Mouse (Mus musculus): ENCODE results near the gene Polr2a.

Gene Polr2a

DNA sequence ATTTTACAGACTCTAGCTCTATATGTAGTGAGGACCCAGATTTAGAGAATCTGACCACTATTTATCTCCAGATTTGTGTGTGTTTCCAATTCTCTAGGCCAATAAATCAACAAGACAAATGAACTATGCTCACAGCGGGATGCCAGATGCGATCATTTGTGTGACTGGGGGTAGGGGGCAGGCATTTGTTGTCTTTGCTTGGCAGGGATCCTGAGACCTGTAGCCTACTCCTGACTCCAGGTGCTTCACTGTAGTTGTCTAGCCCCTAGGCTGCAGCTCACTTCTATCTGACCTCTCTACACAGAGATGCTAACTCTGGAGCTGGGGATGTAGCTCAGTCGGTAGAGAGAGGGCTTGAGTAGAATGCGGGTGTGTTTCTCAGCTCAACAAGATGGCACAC lies 23.4 kb upstream of the Polr2a start:
- no peak for DNase-seq (ENCODE audit: low spot score)

DNA sequence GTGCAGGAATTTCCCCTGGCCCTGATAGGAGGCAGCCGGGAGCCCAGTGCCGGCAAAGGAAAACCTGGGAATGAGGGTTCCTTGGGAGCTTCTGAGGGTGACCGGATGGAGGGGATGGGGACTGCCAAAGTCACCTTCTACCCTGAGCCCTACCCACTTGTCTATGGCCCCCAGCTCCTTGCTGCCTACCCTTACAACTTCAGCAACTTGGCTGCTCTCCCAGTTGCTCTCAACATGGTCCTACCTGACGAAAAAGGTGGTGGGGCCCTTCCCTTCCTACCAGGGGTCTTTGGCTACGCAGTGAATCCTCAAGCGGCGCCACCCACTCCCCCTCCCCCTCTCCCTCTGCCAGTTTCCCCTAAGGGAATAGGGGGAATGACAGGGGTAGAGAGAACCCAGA lies 20.5 kb upstream of the Polr2a start:
- DNase-seq (ENCODE audit: low spot score), result no peak

DNA sequence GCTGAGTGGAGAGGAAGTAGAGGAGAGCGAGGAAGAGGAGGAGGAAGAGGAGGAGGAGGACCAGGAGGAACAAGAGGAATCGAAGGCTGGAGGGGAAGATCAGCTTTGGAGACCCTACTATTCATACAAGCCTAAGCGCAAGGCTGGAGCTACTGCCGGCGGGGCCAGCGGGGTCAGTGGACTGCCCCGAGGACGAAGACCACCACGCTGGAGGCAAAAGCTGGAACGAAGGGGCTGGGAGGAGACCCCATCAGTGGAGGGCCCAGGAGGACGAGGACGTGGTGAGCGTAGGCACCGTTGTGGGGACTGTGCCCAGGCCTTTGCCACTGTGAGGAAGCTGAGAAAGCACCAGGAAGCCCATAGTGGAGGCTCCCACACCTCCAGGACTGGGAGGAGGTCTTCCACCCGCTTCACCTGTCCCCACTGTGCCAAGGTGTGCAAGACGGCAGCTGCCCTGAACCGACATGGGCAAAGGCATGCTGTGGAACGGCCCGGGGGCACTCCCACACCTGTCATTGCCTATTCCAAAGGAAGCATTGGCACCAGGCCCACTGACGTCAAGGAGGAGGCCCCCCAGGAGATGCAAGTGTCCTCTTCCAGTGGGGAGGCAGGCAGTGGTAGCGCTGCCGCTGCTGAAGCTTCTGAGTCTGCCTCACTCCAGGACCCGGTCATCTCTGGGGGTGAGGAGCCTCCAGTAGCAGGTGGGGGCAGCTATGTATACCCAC lies 20.0 kb upstream of the Polr2a start:
- no peak for DNase-seq (ENCODE audit: low spot score)

DNA sequence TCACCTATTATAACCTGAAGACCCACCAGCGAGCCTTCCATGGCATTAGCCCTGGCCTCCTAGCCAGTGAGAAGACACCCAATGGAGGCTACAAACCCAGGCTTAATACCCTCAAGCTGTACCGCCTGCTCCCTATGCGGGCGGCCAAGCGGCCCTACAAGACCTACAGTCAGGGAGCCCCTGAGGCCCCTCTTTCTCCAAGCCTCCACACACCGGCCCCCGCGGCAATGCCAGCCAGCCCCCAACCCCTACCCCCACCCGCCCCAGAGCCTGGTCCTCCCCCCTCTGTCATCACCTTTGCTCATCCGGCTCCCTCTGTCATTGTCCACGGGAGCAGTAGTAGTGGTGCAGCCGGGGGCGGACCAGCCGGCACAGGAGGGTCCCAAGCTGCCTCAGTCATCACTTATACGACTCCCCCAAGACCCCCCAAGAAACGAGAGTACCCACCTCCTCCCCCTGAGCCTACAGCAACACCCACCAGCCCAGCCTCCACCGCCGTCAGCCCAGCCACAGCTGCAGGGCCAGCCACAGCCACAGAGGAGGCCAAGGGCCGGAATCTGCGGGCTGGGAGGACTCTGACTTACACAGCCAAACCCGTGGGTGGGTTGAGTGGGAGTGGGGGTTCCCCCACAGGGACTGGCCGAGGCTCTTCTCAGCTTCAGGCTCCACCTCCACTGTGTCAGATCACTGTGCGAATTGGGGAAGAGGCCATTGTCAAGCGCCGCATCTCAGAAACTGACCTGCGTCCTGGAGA lies 19.2 kb upstream of the Polr2a start:
- DNase-seq (ENCODE audit: low spot score), result no peak

DNA sequence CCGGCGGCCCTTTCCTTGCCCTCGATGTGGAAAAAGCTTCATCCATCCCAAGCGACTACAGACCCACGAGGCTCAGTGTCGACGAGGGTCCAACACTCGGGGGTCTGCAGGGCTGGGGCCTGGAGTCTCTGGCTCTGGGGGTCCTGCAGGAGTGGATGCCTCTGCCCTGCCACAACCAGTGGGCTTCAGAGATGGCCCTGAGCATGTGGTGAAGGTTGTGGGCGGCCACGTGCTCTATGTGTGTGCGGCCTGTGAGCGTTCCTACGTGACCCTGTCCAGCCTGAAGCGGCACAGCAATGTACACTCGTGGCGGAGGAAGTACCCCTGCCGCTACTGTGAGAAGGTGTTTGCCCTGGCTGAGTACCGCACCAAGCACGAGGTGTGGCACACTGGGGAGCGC lies 18.1 kb upstream of the Polr2a start:
- DNase-seq (ENCODE audit: low spot score), result no peak

DNA sequence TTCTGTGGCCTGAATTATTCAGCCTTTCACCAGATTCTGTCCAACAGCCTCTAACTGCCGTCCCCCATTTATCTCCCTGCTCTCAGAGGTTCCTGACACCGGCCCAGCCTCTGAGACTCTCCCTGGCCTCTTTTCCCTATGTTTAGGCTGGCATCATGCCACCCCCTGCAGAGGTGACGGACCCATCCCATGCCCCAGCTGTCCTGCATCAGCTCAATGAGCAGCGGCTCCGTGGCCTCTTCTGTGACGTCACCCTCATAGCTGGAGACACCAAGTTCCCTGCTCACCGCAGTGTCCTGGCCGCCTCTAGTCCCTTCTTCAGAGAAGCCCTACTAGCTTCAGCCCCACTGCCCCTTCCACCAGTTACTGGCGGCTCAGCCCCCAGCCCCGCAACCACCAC lies 17.3 kb upstream of the Polr2a start:
- DNase-seq (ENCODE audit: low spot score), result no peak

DNA sequence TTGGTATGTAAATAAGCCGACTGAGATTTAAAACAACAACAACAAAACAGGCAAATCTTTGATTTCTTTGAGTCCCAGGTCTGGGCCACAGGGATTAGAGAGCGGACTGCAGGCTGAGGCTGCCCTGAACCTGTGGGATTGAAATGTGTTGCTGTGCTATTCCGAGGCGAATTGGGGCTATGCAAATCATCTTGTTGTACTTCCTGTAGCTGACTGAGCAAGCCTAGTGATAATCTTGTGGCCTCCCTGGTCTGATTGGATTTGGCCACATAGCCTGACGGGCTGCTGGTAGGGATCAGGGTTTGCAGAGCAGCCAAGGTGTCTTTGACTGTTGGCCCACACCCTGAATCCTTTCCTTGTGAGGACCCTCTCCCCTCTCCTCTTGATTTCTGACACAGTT lies 16.5 kb upstream of the Polr2a start:
- no peak for DNase-seq (ENCODE audit: low spot score)

DNA sequence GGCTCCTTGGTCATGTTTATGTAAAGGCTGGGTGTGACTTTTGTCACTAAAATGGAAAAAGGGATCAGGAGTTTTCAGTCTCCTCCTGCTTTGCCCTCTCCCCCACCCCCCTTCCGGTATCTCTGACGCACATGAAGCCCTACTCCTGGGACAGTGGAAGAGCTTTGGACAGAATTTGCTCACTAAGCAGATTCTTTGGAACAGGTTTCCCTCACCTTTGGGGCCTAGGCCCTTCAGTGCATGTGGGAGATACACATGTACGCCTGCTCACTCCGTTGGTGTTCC lies 9.1 kb upstream of the Polr2a start:
- no peak for DNase-seq (ENCODE audit: low spot score)

DNA sequence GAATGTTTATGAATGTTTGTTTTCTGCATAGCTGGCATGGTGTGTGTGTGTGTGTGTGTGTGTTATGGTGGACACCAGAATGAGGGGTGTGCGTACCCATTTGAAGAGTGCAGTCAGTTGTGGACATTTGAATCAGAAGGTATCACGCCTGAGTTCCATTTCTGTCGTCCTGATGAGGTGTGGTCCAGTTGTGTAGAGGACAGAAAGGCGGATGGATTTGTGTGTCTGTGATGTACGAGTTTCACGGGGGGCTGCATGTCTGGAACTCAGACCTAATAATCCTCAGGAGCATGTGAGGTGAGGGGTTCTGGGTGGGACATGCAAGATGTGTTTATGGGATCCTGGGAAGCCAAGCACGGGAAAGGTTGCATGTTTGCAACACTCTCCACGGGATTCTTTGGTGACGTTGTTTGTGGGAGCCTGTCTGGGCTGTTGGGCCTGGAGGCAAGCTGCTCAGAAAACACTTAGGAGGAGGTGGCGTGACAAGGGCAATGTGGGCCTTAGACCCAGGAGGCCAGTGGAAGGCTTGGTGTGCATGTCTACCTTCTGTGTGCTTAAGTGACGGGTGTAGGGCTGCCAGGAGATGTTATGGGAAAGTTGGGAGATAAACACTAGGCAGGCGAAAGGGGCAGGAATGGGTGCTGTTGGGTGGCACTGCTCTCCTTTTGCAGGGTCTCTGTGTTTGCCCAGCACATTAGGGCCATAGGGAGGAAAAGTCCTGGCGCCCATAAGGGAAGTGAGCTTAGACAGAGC lies 8.6 kb upstream of the Polr2a start:
- no peak for DNase-seq (ENCODE audit: low spot score)

DNA sequence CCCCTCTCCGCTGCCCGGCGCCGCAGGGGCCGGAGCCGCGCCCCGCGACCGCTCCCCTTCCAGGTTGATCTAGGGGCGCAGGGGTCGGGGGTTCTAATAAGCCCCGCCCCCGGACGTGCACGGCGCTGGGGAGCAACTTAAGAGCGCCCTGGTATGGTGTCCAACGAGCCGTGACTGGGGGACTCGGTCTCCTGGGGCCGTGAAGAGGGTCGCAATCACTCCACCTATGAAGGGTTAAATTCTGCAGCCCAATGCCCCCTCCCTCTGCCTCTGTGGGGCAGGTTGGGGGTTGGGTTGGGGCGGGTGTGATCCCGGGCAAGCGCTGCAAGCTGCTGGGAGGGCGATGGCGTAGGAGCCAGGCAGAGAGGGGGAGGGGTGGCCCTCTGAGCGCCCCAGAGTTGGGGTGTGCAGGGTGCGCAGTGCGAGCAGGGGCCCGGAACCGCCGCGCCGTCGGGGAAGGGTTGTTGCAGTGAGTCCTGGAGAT lies 7.7 kb upstream of the Polr2a start:
- DNase-seq (ENCODE audit: low spot score), result no peak

DNA sequence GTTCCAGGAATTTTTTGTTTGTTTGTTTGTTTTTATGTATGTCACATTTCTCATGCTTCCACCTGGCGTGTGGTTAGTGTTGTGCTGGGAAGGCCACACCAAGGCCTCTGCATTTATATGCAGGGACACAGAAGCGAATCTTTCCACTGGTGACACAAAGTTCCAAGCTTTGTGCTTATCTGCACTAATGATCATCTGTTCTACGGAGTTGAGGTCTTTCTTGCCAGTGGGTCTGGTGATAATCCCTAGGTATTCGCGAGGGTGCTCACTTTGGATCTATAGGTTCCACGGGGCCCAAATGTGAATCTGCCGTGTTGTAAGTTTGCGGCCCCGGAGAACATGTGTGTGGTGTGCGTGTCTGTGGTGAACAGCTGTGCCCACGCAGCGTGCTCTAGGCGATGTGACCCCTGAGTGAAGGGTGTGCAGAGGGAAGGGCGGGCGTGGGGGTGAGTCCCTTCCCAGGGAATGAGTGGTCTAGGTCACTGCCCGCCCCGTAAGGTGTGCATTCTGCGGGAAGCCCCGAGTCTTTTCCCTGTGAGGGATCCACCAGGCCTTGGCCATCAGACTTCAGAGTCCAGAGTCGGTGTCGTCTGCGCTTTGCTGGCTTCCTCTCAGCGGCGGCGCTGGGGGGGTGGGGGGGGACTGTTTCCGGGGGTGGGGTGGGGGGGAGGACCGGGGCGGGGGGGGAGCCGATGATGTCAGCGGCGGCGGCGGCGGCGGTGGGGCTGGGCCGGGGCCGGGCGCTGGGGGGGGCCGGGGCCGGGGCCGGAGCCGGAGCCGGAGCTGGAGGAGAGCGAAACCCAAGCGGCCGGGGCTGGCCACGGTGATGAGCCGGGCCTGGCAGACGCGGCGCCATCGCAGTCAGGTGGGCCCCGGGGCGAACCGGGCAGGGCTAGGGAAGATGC lies 7.0 kb upstream of the Polr2a start, which contains the start of gene Zbtb4:
Zbtb4 (plus strand) TSS at position 692 of the 905 bp plus-strand sequence.
- DNase-seq (ENCODE audit: low spot score), result no peak

DNA sequence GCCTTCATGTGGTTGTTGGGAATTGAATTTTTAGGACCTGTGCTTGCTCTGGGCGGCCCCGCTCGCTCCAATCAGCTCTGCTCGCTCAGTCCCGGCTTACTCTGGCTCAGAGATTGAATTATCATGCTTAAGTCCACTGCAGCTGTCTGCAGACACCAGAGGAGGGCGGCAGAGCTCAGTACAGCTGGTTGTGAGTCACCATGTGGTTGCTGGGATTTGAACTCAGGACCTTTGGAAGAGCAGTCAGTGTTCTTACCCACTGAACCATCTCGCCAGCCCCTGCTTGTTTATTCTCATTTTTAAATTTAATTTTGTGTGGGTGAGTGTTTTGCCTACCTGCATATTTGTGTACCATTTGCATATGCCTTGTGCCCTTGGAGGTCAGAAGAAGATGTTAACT lies 5.1 kb upstream of the Polr2a start:
- DNase-seq (ENCODE audit: low spot score), result no peak

DNA sequence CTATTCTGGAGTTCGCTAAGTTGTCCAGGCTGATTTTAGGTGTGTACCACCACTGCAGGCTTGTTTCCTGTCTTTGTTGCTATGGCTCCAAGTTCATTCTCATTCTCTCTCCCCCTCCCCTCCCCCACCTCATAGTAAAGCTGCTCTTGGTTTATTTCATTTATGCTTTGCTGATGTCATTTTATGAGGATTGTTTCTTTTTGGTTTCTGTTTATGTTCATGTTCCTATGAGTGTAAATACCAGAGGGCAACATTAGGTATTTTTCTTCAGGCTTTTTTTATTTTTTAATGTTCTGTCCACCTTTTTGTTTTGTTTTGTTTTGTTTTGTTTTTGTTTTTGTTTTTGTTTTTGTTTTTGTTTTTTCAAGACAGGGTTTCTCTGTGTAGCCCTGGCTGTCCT lies 3.4 kb upstream of the Polr2a start, which contains the start of gene Slc35g3:
Slc35g3 (minus strand) TSS at position 101 of the 400 bp plus-strand sequence.
- DNase-seq (ENCODE audit: low spot score), result no peak

DNA sequence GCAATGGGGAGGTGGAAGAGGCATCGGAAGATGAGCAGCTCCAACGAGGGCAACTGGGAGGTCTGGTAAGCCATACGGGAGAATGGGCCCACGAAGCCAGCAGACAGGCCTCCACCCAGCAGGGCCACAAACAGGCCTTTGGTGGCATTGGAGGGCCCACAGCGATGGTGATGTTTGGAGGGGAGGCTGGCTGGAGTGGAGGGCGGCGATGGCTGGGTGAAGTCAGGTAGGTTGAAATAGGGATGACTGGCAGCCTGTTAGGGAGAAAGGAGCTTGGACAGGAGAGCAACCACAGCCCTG lies 2.4 kb upstream of the Polr2a start:
- no peak for DNase-seq (ENCODE audit: low spot score)

DNA sequence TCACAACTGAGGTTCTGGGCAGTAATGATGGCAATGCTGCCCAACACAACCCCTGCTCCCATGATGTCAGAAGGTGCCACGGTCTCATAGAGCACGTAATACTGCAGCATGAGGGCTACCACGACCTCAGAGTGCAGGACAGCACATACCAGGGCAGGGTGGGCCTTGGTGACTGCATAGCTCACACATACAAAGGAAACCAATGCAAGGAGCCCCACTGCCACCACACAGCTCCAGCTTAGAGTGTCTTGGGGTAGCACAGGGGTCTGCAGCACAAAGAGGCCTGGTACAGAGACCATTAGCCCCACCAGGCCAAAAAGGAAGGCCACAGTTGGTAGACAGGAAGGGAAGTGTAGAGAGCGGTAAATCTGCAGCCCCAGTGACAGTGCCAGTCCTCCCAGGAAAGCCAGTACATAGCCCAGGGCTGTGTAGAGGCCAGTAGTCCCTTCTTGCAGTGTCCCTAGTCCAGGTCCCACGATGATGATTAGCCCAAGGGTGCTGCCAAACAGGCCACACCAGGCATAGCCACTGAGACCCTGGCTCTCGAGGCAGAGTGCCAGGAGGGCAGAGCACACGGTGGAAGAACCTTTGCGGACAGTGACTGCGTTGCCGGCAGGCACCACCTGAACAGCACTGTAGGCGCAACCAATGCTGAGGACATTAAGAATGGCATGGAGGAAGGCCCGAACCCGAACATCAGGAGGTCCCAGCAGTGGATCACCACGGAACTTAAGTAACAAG lies 1.9 kb upstream of the Polr2a start:
- no peak for DNase-seq (ENCODE audit: low spot score)

DNA sequence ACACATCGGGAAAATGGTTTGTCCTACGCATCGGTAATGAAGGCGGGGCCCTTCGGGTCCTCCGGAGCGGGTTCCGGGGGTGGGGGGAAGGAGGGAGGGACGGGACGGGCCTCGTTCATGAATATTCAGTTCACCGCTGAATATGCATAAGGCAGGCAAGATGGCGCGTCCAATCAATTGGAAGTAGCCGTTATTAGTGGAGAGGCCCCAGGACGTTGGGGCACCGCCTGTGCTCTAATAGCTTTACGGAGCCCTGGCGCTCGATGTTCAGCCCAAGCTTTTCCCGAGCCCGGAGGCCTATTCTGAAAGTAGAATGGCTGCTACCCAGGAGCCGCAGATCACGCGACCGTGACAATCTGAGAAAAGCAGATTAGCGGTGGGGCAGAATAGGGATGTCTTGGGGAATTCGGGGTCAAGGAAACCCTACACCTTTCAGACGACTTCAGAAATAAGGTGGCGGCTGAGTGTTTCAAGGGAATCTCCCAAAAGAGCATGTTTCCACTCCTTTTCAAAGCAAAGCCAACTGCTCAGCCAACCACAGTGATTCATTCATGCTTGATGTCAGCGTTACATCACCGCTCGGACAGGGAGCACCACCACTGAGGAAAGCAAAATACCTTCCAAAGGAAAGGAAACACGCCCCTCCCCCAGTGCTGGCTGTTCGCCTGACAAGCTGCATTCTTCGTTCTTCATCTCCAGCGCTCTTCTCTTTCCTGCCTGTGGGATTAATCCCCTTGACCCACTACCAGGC lies 709 bp upstream of the Polr2a start:
- DNase-seq (ENCODE audit: low spot score), result no peak

DNA sequence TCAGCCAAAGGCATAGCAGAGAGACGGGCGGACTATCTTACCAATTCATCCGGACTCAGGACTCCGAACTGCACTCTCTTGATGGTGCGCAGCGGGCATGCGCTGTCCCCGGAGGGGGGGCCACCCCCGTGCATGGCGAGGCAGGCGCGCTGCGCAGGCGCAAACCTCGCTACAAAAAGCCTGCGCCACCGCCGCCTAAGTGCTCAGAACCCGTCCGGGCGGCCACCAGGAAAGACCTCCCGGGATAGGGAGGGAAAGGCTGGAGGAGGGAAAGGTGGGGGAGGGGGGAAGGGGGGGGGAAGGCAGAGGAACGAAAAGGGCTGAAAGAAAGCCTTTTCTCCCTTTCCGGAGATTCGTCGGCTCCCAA lies 364 bp downstream of the Polr2a start:
- DNase-seq (ENCODE audit: low spot score), result peak; percentile 88

DNA sequence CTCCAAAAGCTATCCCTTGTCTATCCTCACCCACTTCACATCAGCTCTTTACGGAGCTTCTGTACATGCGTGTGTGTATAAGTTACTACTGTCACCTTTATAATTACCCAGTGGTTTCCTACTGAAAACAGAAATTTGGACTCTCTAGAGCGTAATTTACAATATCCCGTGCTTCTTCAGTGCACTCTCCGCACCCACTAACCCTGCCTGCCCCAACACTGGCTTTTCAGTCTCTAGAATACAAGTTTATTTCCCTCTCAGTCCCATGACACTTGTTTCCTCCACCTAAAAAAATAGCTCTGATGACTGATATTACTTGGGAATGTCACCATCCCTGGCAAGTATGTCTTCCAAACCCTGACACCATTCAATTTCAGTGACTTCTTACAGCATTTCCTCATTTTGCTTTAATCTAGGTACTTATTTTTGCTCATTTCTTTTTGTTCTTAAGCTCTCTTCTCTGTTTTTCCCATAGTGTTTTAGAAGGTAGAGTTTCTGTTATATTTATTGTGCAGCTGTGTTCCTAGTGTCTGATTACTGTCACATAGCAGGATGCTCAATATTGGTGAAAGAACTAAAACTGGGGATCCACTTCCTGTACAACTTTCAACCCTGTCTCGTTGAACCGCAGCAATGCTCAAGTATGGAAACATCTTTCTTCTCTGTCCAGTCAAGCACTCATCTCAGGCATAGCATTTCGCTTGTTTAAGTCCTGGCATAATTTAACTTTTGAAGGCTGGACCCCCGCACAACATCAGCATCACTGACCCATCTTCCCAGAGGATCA lies 941 bp downstream of the Polr2a start:
- DNase-seq (ENCODE audit: low spot score), result no peak

DNA sequence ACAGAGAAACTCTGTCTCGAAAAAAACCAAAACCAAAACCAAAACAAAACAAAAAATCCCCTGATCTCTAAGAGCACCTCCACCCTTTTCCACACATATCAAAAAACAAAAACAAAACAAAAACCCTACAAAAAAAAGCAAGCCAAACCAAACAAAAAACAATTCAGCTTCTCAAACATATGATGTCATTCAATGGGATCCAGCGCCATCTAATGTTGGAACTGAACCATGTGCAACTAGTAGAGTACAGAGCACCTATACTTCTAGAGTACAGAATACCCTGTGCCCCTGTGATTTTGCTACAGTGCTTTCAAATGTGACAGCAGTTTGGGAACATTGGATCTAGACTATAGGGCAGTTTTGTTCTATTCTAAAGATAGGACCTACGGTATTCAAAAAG lies 3.7 kb downstream of the Polr2a start:
- no peak for DNase-seq (ENCODE audit: low spot score)

DNA sequence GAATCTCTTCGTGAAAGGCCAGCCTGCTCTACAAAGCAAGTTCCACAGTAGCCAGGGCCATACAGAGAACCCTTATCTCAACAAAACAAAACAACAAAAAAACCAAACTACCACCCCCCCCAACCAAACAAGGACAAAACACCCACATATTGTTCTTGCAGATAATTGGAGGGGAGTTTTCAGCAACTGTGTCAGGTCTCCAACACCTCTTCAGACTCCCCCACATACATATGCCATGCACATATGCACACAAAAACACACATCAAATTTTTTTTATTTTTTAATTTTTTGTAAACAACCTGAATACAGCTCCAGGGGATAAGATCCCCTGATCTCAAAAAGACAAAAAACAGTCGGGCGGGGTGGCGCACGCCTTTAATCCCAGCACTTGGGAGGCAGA lies 4.2 kb downstream of the Polr2a start:
- DNase-seq (ENCODE audit: low spot score), result no peak
